Mouse (Mus musculus) mesoderm, embryonic 11.5 days (tissue): ENCODE measurements around the gene Prdm11.

ENCODE experiments used
- DNase-seq: peaks from one replicate; pipeline ENCODE4 v3.0.0-alpha.2; 2012; ENCODE audit warnings: low read depth, low spot score

Gene Prdm11

GRCm38 (mm10) chr2:93045818-93046508 is at the start of gene Prdm11:
Gene Prdm11, minus strand, starts transcription at chr2:93046167.
- DNase-seq: peak; percentile 49

- no peak for DNase-seq
Measured at GRCm38 (mm10) chr2:93092347-93092746, 46.4 kb upstream of the Prdm11 start.

- no peak for DNase-seq
Measured at GRCm38 (mm10) chr2:93091679-93092078, 45.7 kb upstream of the Prdm11 start.

GRCm38 (mm10) chr2:93089379-93090089 is 43.6 kb upstream of the Prdm11 start:
- no peak for DNase-seq

- DNase-seq: no peak
Measured at GRCm38 (mm10) chr2:93088006-93088405, 42.0 kb upstream of the Prdm11 start.

- DNase-seq: no peak
Measured at GRCm38 (mm10) chr2:93085291-93086027, 39.5 kb upstream of the Prdm11 start.

- no peak for DNase-seq
Measured at GRCm38 (mm10) chr2:93084481-93084880, 38.5 kb upstream of the Prdm11 start.

GRCm38 (mm10) chr2:93083317-93083716 is 37.4 kb upstream of the Prdm11 start:
- no peak for DNase-seq

GRCm38 (mm10) chr2:93082846-93083245 is 36.9 kb upstream of the Prdm11 start:
- DNase-seq: peak; percentile 49

- DNase-seq: no peak
Measured at GRCm38 (mm10) chr2:93080871-93081608, 35.1 kb upstream of the Prdm11 start.

- DNase-seq: no peak
Measured at GRCm38 (mm10) chr2:93079394-93079793, 33.4 kb upstream of the Prdm11 start.

GRCm38 (mm10) chr2:93076578-93076955 is 30.6 kb upstream of the Prdm11 start:
- DNase-seq: no peak

- DNase-seq: peak; percentile 92
Measured at GRCm38 (mm10) chr2:93075738-93076577, 30.0 kb upstream of the Prdm11 start.

- peak; percentile 89 for DNase-seq
Measured at GRCm38 (mm10) chr2:93071656-93072055, 25.7 kb upstream of the Prdm11 start.

- DNase-seq: peak; percentile 58
Measured at GRCm38 (mm10) chr2:93068942-93069341, 23.0 kb upstream of the Prdm11 start.

GRCm38 (mm10) chr2:93063347-93063746 is 17.4 kb upstream of the Prdm11 start:
- peak; percentile 75 for DNase-seq

GRCm38 (mm10) chr2:93051873-93052272 is 5.9 kb upstream of the Prdm11 start:
- no peak for DNase-seq

GRCm38 (mm10) chr2:93048601-93049323 is 2.8 kb upstream of the Prdm11 start:
- no peak for DNase-seq

- DNase-seq: no peak
Measured at GRCm38 (mm10) chr2:93047491-93048050, 1.6 kb upstream of the Prdm11 start.

GRCm38 (mm10) chr2:93047036-93047435 is 1.1 kb upstream of the Prdm11 start:
- DNase-seq: no peak
